ENCODE assay signal across 31 mouse cellular contexts in genomic region chr9:121018524-121019315, GRCm38 (mm10).
DNase-seq lines count a peak whose midpoint lies in the region; ATAC-seq and TF ChIP-seq lines count a peak whose summit lies in the region.
"Had no signal": no experiment of that assay in that cellular context is flagged by ENCODE, and none has a peak within 500 bp of the region (broad histone marks: within the 10 kb centered on the region; RNA-seq: fewer than 3 reads in every experiment).

No protein-coding gene starts in this region.

- peaks cover 9% of the 10 kb centered on the region for H3K4me1 ChIP-seq in liver, adult 2 months (ENCODE audit: control insufficient read depth, insufficient read depth, low read length)
- H3K4me1 ChIP-seq in liver, embryonic 14.5 days (replicated peaks; ENCODE audit: control insufficient read depth in 2 of 2, insufficient read depth in 2 of 2, low read length in 1 of 2) = peaks cover 0 to 16% of the 10 kb centered on the region in 2 experiments; a peak in 2 of 4 replicates
- H3K4me1 ChIP-seq in forebrain, embryonic 10.5 days = peaks cover 23% of the 10 kb centered on the region
- H3K4me1 ChIP-seq: neural tube, embryonic 15.5 days had no signal

- H3K36me3 ChIP-seq in liver, adult 2 months (ENCODE audit: control insufficient read depth, insufficient read depth, low read length) = no peaks in the 10 kb centered on the region
- H3K36me3 ChIP-seq in liver, embryonic 14.5 days (replicated peaks; ENCODE audit: control insufficient read depth, insufficient read depth, low read depth) = no peaks in the 10 kb centered on the region
- no peaks in the 10 kb centered on the region for H3K36me3 ChIP-seq in forebrain, embryonic 10.5 days (replicated peaks)
- H3K36me3 ChIP-seq: embryonic facial prominence, embryonic 10.5 days; embryonic facial prominence, embryonic 15.5 days; G1E; hindbrain, embryonic 13.5 days; limb, embryonic 10.5 days; limb, embryonic 15.5 days; midbrain, embryonic 15.5 days; neural tube, embryonic 15.5 days had no signal

- TF ChIP-seq POLR2A in liver, adult 2 months (IDR thresholded peaks at IDR 0.05; ENCODE audit: extremely low read depth, insufficient read depth, low read length) = no peak

- ATAC-seq in liver, embryonic 14.5 days (ENCODE audit: insufficient read depth) = peak; percentile 71
- ATAC-seq: forebrain, embryonic 14.5 days; midbrain, embryonic 15.5 days had no signal

- no peak overlapping the region for H3K27ac ChIP-seq in liver, adult 2 months (replicated peaks; ENCODE audit: insufficient read depth, low read depth, low read length)
- no peak overlapping the region for H3K27ac ChIP-seq in liver, embryonic 14.5 days
- no peak overlapping the region for H3K27ac ChIP-seq in forebrain, embryonic 10.5 days
- H3K27ac ChIP-seq: embryonic facial prominence, embryonic 10.5 days; embryonic facial prominence, embryonic 15.5 days; hindbrain, embryonic 13.5 days; kidney, postnatal 0 days; limb, embryonic 10.5 days; midbrain, embryonic 15.5 days; neural tube, embryonic 15.5 days; stomach, postnatal 0 days had no signal

- no peak overlapping the region for H3K4me3 ChIP-seq in liver, adult 2 months (ENCODE audit: insufficient read depth, low read depth, low read length)
- no peak overlapping the region for H3K4me3 ChIP-seq in liver, embryonic 14.5 days (ENCODE audit: insufficient read depth in 1 of 2, low read depth in 2 of 2, low read length in 2 of 2)
- H3K4me3 ChIP-seq in forebrain, embryonic 10.5 days = no peak overlapping the region
- H3K4me3 ChIP-seq: embryonic facial prominence, embryonic 10.5 days; embryonic facial prominence, embryonic 15.5 days; hindbrain, embryonic 13.5 days; limb, embryonic 10.5 days; limb, embryonic 15.5 days; megakaryocyte, embryonic 14.5 days; midbrain, embryonic 15.5 days; neural tube, embryonic 15.5 days had no signal

- H3K27me3 ChIP-seq in liver, adult 2 months (ENCODE audit: control insufficient read depth, insufficient read depth, low read length) = no peaks in the 10 kb centered on the region
- H3K27me3 ChIP-seq in liver, embryonic 14.5 days (ENCODE audit: control insufficient read depth, insufficient read depth, low read length) = no peaks in the 10 kb centered on the region
- H3K27me3 ChIP-seq in forebrain, embryonic 10.5 days (ENCODE audit: poor library complexity, severe bottlenecking) = no peaks in the 10 kb centered on the region
- H3K27me3 ChIP-seq: embryonic facial prominence, embryonic 15.5 days; hindbrain, embryonic 13.5 days; limb, embryonic 15.5 days; midbrain, embryonic 15.5 days; neural tube, embryonic 15.5 days had no signal

- H3K9me3 ChIP-seq in liver, embryonic 14.5 days (ENCODE audit: control insufficient read depth, low read length) = no peaks in the 10 kb centered on the region
- peaks cover 6% of the 10 kb centered on the region; the same call in 1 of the 2 replicates for H3K9me3 ChIP-seq in forebrain, embryonic 10.5 days
- H3K9me3 ChIP-seq: embryonic facial prominence, embryonic 10.5 days; embryonic facial prominence, embryonic 15.5 days; hindbrain, embryonic 13.5 days; limb, embryonic 10.5 days; limb, embryonic 15.5 days; midbrain, embryonic 15.5 days; neural tube, embryonic 15.5 days had no signal

- H3K79me2 ChIP-seq in liver, adult 2 months (ENCODE audit: control insufficient read depth, insufficient read depth, low read length) = no peaks in the 10 kb centered on the region

- DNase-seq in liver, adult 2 months (ENCODE audit: extremely low read depth, low read depth, low spot score) = peak; percentile 78
- no peak for DNase-seq in liver
- peak; percentile 3 for DNase-seq in c-Kit-positive CD71-positive TER-119-positive erythroid progenitor cells, embryonic 14.5 days (ENCODE audit: low spot score)
- DNase-seq in liver, embryonic 14.5 days (ENCODE audit: low read depth in 3 of 3, low spot score in 3 of 3) = peak; percentile 7 to 28 (median 22)
- peak; percentile 78 for DNase-seq in yolk sac, embryonic 10.5 days (ENCODE audit: low spot score)
- no peak for DNase-seq in forebrain, embryonic 10.5 days (ENCODE audit: extremely low spot score, low spot score)
- DNase-seq in Muller cell, postnatal 12 days (ENCODE audit: inconsistent ontology term) = no peak
- DNase-seq: adrenal gland, postnatal 36 days; cerebellum, adult 8-10 months; cerebellum, postnatal 25 days; gastrocnemius, postnatal 25 days; heart, adult 18-20 months; heart, postnatal 4 days; kidney, adult 2 months; lung, postnatal 36 days; right cerebral cortex, adult 18-20 months; spleen, adult 18-20 months; thymus, adult 2 months had no signal

- 0 out of 2 replicates have a peak, but pooled peaks have one; percentile 17 for TF ChIP-seq EP300 in liver, embryonic 14.5 days (IDR thresholded peaks at IDR 0.05; ENCODE audit: low read depth)

- TF ChIP-seq CTCF in liver, adult 2 months (IDR thresholded peaks at IDR 0.05; ENCODE audit: low read depth, low read length) = no peak
- no peak for TF ChIP-seq CTCF in liver, embryonic 14.5 days (IDR thresholded peaks at IDR 0.05; ENCODE audit: low read depth)

- no peak overlapping the region for H3K9ac ChIP-seq in liver, adult 2 months (ENCODE audit: low read depth, low read length)
- H3K9ac ChIP-seq in liver, embryonic 14.5 days (replicated peaks) = no peak overlapping the region
- H3K9ac ChIP-seq: embryonic facial prominence, embryonic 15.5 days; hindbrain, embryonic 13.5 days; limb, embryonic 15.5 days; midbrain, embryonic 15.5 days; neural tube, embryonic 15.5 days had no signal

- H3K4me2 ChIP-seq in liver, embryonic 14.5 days (ENCODE audit: low read depth) = 0 out of 2 replicates have a peak overlapping the region, but pooled peaks have one; percentile 16
- H3K4me2 ChIP-seq: embryonic facial prominence, embryonic 15.5 days; heart, embryonic 11.5 days; hindbrain, embryonic 13.5 days; limb, embryonic 15.5 days; midbrain, embryonic 15.5 days; neural tube, embryonic 15.5 days had no signal

- 64% methylated on average over 2 of the region's 2 CpGs for WGBS in liver, adult 2 months
- 19% methylated on average over 2 of the region's 2 CpGs for WGBS in liver, embryonic 14.5 days (ENCODE audit: insufficient replicate concordance)
- 91% methylated on average over 2 of the region's 2 CpGs for WGBS in forebrain, embryonic 10.5 days

Comparison
In these comparisons a context has a peak if more than half of its experiments do, and no peak if none do; other contexts are left out.
1. DNase-seq: peak in liver, adult 2 months (single experiment), c-Kit-positive CD71-positive TER-119-positive erythroid progenitor cells, embryonic 14.5 days (single experiment), liver, embryonic 14.5 days (3 of 3) and yolk sac, embryonic 10.5 days (single experiment); none in liver (single experiment), forebrain, embryonic 10.5 days (single experiment) and Muller cell, postnatal 12 days (single experiment).